Comparison of ENCODE assay signal across 18 mouse cellular contexts in the genomic region with DNA sequence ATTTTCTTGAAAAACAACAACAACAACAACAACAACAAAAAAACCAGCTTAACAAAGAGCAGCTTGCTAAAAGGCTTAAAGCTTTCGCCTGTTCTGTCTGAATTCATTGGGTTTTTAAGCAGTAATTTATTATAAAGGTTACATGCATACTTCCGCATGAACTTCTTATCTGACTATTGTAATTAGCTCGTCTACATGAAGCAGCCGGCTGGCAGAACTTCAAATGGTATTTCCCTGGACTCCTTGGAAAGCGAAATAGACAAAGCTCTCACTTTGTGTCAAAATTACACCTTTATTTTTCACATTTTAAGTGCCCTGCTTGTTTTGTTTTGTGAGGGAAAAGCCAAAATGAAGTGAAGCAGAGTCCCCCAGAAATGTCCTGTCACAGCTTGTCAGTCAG.
"Had no signal": no experiment of that assay in that cellular context is flagged by ENCODE, and none has a peak within 500 bp of the region (broad histone marks: within the 10 kb centered on the region; RNA-seq: fewer than 3 reads in every experiment).

No protein-coding gene starts in this region.

- DNase-seq: kidney, adult 9 months; left cerebral cortex, postnatal 4 days; liver, postnatal 0 days; lung, postnatal 14 days; lung, postnatal 4 days; right cerebral cortex, postnatal 25 days; thymus, postnatal 25 days had no signal

- H3K27me3 ChIP-seq: limb, embryonic 12.5 days; limb, embryonic 15.5 days; midbrain, embryonic 15.5 days; neural tube, embryonic 12.5 days; neural tube, embryonic 15.5 days had no signal

- H3K36me3 ChIP-seq: limb, embryonic 12.5 days; limb, embryonic 15.5 days; midbrain, embryonic 15.5 days; neural tube, embryonic 12.5 days; neural tube, embryonic 15.5 days had no signal

- H3K27ac ChIP-seq: hindbrain, postnatal 0 days; limb, embryonic 12.5 days; limb, embryonic 15.5 days; liver, embryonic 14.5 days; midbrain, embryonic 15.5 days; neural tube, embryonic 12.5 days; neural tube, embryonic 15.5 days had no signal

- H3K9me3 ChIP-seq: limb, embryonic 12.5 days; limb, embryonic 15.5 days; midbrain, embryonic 15.5 days; neural tube, embryonic 12.5 days; neural tube, embryonic 15.5 days had no signal

- H3K9ac ChIP-seq: limb, embryonic 12.5 days; limb, embryonic 15.5 days; liver, embryonic 14.5 days; liver, postnatal 0 days; midbrain, embryonic 15.5 days; neural tube, embryonic 12.5 days; neural tube, embryonic 15.5 days had no signal

- H3K4me2 ChIP-seq: limb, embryonic 12.5 days; limb, embryonic 15.5 days; liver, embryonic 11.5 days; midbrain, embryonic 11.5 days; midbrain, embryonic 15.5 days; neural tube, embryonic 12.5 days; neural tube, embryonic 15.5 days had no signal

- ATAC-seq: hindbrain, postnatal 0 days; inflammation-experienced regulatory T-cells, adult 6 months; intestine, embryonic 16.5 days; liver, postnatal 0 days; midbrain, embryonic 15.5 days had no signal

- H3K4me3 ChIP-seq: limb, embryonic 12.5 days; limb, embryonic 15.5 days; midbrain, embryonic 15.5 days; neural tube, embryonic 12.5 days; neural tube, embryonic 15.5 days had no signal

- H3K4me1 ChIP-seq: neural tube, embryonic 12.5 days; neural tube, embryonic 15.5 days had no signal
